Mouse (Mus musculus): ENCODE results near the gene Arhgef39.

DNA sequence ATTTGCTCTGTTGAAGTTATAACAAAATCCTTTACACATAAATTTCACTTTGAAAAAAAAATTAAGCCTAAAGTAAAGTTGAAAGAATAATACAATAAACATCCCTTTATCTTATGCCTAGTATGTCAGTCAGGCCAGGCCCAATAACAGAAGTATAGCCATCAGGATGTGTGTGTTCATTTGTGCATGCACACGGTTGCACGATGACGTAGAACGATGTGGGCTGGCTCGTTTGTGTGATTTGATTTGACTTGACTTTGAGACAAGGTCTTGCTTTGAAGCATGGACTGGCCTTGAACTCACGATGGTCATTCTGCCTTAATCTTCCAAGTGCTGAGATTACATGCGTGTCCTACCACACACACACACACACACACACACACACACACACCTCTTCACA, 32.6 kb downstream of the Arhgef39 start:
- TF ChIP-seq CTCF (IDR thresholded peaks at IDR 0.05; ENCODE audit: low read depth) (no peak), EP300 (IDR thresholded peaks at IDR 0.05; ENCODE audit: low read depth) (no peak)

Measured in heart, postnatal 0 days (tissue).